Mouse (Mus musculus) induced T-regulatory cell, adult 2 months (primary cell): ENCODE data around the gene Lkaaear1.

Experiments
- DNase-seq: peaks from one replicate; pipeline ENCODE4 v3.0.0-alpha.2; 2012; ENCODE audit warnings: low read depth

Lkaaear1 gene

GRCm38 (mm10) chr2:181683381-181683780, 14.9 kb downstream of the Lkaaear1 start:
- no peak for DNase-seq

GRCm38 (mm10) chr2:181681978-181682377, 16.3 kb downstream of the Lkaaear1 start:
- DNase-seq: no peak

DNA sequence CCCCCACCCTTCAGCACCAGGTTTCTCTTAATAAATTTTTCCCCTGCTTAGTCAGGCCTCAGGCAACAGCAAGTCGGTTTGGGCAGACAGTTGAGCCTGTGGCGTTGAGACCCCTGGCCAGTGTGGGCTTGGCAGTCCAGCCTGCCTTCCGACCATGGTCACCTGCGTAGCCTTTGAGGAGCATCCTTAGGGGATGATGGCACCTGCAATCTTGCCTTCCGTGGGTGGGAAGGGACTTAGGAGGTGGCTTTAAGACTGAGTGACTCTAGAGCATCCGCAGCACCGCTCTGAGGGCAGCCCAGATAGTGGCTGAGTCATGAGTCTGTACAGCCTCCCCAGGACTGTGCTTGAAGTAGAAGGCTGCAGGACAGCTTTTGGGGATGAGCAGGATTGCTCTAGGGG, 17.5 kb downstream of the Lkaaear1 start:
- peak; percentile 60 for DNase-seq

DNA sequence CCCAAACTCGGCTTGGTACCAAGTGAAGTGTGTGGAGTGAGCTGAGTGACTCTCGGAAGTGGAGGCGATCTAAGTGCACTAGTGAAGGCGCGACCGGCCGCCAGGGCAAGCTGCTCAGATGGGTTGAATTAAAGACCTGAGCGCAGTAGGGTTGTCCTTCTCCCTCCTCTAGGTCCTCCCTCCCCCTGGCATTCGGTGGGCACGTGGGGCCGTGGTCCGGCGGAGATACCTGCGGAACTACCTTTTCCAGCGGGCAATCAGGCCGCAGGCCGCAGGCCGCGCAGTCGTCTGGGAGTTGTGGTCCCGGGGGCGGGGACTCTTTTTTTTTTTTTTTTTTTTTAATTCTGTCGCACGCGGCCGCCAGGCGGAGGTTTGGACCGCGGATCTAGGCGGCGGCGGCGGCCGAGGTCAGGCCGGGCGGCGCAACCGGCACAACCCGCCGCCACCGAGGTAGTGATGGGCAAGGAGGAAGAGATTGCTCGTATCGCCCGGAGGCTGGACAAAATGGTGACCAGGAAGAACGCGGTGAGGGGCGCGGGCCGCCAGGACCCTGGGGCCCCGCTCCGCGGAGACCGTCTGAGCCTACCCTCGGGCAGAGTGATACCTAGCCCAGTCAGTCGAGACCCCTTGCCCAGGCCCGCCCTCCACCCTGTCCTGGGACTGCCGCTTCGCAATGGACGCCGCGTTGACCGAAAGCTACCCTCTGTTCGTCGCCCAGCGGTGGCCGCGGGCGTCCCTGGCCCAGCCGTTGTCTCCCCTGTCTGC, 18.1 kb downstream of the Lkaaear1 start, which contains the start of gene Tcea2:
Gene Tcea2, plus strand, starts transcription at position 360 of the 765 bp plus-strand sequence.
- DNase-seq: peak; percentile 87

- DNase-seq: peak; percentile 90
Observed at GRCm38 (mm10) chr2:181678780-181679179, 19.5 kb downstream of the Lkaaear1 start.

GRCm38 (mm10) chr2:181677755-181678098, 20.5 kb downstream of the Lkaaear1 start:
- no peak for DNase-seq

GRCm38 (mm10) chr2:181677096-181677754, 21.0 kb downstream of the Lkaaear1 start:
- no peak for DNase-seq

DNA sequence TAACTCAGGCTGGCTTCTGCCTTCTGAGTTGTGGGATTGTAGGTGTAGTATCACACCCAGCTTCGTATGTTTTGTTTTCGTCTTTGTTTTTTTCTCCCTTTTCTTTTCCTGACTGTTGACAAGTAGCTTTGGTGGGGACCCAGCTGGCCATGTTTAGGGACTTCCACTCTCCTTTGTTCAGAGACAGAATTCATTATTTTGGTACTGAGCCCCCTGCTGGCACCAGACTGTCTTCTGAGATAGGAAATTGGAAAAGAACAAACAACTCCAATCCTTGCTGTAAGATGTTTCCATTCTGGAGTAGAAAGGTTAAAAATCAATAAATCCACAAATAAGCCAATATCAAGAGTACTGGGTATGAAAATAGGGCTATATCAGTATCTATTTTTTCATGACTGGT, 21.8 kb downstream of the Lkaaear1 start:
- no peak for DNase-seq

DNA sequence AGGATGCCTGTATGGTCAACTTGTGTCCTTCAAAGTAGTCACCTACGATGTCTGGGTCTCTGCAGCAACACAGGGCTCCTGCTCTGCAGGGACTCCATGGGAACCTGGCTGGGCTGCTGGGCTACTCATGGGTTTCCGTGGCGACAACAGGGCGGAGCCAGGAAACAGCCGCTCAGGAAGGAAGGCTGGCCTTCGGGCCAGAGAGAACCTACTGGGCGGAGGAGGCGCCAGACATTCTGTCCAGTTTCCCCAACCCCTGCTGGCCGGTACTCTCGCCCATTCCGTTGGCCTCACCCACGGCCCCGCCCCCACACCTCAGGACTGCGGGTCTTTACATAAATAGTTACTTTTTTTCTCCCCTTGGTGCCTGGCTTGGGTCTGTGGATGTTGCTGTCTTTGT, 22.8 kb downstream of the Lkaaear1 start:
- DNase-seq: no peak

GRCm38 (mm10) chr2:181674934-181675333, 23.3 kb downstream of the Lkaaear1 start:
- no peak for DNase-seq

DNA sequence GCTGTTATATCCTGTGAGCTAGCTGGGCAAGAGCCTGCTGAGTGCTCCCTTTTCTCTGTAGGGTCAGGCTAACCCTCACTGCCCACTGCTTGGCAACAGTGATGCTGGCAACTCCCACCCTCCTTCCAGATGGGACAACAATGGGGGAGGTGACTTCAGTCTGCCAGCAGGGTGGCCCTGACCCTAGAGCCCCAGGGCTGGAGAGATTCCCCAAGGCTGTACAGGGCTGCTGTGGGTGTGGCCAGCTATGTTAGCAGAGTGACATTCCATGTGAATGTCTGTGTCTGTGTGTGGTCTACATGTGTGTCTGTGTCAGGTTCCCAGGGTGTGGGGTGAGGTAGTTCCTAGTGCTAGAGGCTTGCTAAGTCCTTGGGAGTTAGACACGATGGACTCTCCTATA, 24.7 kb downstream of the Lkaaear1 start:
- no peak for DNase-seq

DNA sequence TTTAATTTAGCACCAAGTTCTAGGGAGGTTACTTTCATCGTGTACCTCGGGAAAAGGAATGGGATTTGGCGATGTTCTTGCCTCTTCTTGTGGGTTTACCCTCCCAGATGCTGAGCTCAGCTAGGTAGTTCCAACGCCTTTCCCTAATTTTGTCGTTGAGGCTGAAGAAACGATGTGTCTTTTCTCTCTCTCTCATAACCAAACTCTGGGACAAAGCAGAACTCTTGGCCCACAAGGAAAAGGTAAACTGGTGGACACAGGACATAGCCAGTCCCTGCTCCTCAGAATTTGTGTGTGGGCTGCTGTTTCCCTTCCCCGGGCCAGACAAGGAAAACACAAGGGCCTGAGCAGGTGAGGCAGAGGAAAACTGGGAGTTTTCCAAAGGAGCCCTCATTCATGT, 26.3 kb downstream of the Lkaaear1 start:
- DNase-seq: no peak

DNA sequence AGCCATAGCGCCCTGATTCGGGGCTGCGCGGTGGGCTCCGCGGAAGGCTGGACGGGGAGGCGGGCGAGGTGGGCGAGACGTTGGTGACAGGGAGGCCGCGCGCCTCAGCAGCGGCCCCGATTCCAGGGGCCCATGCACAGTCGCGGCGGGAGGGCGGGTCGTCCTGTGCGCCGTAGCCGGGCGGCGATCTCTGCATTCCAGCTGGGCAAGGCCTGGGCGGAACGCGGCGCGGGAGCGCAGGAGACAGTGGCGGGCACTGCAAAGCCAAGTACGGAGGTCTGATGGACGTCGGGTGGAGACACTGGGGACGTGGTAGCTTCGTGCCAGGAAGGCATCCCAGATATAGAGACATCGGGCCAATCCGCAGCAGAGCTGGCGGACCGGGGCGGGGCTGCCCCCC, 26.9 kb downstream of the Lkaaear1 start, which contains the start of gene Sox18:
Gene Sox18, minus strand, starts transcription at position 315 of the 400 bp plus-strand sequence.
- no peak for DNase-seq

GRCm38 (mm10) chr2:181670913-181671311, 27.3 kb downstream of the Lkaaear1 start:
- no peak for DNase-seq

GRCm38 (mm10) chr2:181670285-181670912, 27.8 kb downstream of the Lkaaear1 start:
- no peak for DNase-seq

DNA sequence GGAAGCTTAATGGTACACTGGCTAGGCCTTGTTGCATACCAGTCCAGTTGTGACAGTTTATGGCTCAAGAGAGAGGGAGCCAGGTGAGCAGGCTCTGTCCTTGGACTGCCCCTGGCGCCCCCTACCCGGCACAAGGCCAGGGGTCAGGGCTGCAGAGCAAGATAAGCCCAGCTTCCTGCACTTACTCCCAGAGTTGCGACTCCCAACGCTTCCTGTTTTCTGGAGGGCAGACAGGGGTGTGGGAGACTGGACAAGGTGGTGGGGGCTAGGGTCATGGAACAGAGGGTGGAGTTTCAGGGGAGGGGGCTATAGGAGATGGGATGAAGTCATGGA, 35.0 kb downstream of the Lkaaear1 start:
- DNase-seq: no peak

DNA sequence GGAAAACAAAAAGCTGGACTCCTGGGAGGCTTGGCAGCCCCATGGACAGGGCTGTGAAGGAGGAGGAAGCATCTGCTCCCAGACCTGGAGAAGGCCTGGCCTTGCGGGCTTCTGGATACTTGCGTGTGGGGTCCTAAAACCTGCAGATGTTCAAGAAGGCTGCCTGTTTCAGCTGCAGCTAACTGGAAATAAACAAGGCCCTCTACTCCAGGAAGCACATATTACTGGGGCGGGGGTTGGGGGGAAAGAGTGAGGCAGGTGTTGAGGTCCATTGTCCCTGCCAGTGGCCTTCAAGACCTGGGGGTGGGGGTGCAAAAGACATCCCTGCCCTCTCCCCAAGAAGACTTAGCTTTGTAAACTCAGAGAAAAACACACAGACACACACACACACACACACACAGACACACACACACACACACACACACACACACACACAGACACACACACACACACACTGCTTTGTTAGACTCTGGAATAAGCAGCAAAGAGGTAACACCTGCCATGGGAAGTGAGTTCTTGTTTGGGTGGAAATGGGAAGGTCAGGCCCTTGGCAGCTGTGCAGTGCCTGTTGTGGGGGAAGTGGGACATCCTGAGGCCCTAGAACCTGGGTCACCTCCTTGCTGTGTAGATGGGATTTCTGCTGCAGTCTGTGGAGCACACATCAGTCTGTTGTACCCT, 35.5 kb downstream of the Lkaaear1 start:
- DNase-seq: no peak

DNA sequence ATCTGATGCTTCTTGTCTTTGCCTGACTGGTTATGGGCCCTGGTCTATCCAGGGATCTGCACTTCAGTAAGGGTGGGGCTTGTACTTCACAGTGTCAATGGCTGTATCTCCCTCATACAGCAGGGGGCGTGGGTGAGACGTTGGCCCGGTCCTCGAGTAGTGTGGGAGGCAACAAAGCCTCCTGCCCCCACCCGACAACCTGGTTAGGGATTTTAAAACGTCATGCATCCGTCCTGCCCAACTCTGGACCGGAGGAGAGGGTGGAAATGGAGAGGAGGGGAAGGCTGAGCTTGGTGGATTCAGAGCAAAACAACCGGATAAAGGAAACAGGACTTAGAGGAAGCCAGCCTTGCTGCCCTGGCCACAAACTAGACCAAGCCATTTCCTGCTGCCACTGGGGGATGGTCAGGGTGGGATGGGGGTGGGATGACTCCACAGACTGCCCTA, 38.6 kb downstream of the Lkaaear1 start:
- DNase-seq: peak; percentile 88

- peak; percentile 67 for DNase-seq
Observed at GRCm38 (mm10) chr2:181658930-181659555, 39.2 kb downstream of the Lkaaear1 start.

- no peak for DNase-seq
Observed at GRCm38 (mm10) chr2:181658528-181658927, 39.7 kb downstream of the Lkaaear1 start.

GRCm38 (mm10) chr2:181657441-181657840, 40.8 kb downstream of the Lkaaear1 start:
- no peak for DNase-seq

- DNase-seq: no peak
Observed at GRCm38 (mm10) chr2:181656734-181657133, 41.5 kb downstream of the Lkaaear1 start, which contains the start of gene Gm29797. TSS of gene Gm29797 (plus strand) at chr2:181657034.
